Mouse (Mus musculus) bone marrow, adult 2 months (tissue): ENCODE results near the gene Hoxa7. TPM values are rescaled to one million over a fixed set of nuclear protein-coding genes. Genes with fewer than 3 reads are reported as not detected.

ENCODE experiments used
- H3K27ac ChIP-seq: fragments of 200-500 bp; 2 replicates; pipeline ENCODE4 v1.5.1; 2012; ENCODE audit warnings: low read depth, mild to moderate bottlenecking, control low read depth, inconsistent platforms, low read length; ENCODE audit not compliant: control insufficient read depth, poor library complexity, insufficient read depth
- H3K4me1 ChIP-seq: fragments of 200-500 bp; 2 replicates; pipeline ENCODE4 v1.6.1; 2011; ENCODE audit warnings: low read length; ENCODE audit not compliant: control insufficient read depth, insufficient read depth
- H3K4me3 ChIP-seq: fragments of 200-500 bp; replicated peaks from 2 replicates; pipeline ENCODE3; 2011; ENCODE audit warnings: mild to moderate bottlenecking, low read depth, low read length, control low read depth; ENCODE audit not compliant: control insufficient read depth
- CTCF ChIP-seq: fragments of 200-500 bp; IDR thresholded peaks from 2 replicates; pipeline ENCODE4 v1.5.1; 2011; ENCODE audit warnings: low read length, control low read depth; ENCODE audit not compliant: control insufficient read depth, insufficient read depth
- POLR2A ChIP-seq: fragments of 200-500 bp; IDR thresholded peaks from 2 replicates; pipeline ENCODE4 v1.6.1; 2011; ENCODE audit warnings: low read depth, mild to moderate bottlenecking, control low read depth, low read length, borderline replicate concordance; ENCODE audit not compliant: control insufficient read depth
- WGBS: fragments of 180-500 bp; shearing (Covaris S2); methylation state at CpG from one replicate; pipeline ENCODE4 v1.1.7; 2018; 5-methylcytosine and 5-hydroxymethylcytosine counted together
- polyA plus RNA-seq: library from polyadenylated mRNA; stranded (reverse); fragments of >200 nt; gene quantifications from 2 replicates; pipeline ENCODE4 v1.2.4, GENCODE M21; 2011; ENCODE audit warnings: low replicate concordance; ENCODE audit not compliant: missing spikeins, insufficient read depth, insufficient read length

Hoxa7 gene
- polyA plus RNA-seq, 1 experiment = 2.8 TPM

- no peak for TF ChIP-seq POLR2A
- TF ChIP-seq CTCF = no peak
- Histone ChIP-seq H3K4me3 (no peak overlapping the region), H3K27ac (no peak overlapping the region), H3K4me1 (no peaks in the 10 kb centered on the region)
- 26% methylated on average over 11 of the region's 11 CpGs for WGBS
These were observed 6.0 kb upstream of the Hoxa7 start for GRCm38 (mm10) chr6:52227470-52228222.

GRCm38 (mm10) chr6:52226569-52227257 is 5.1 kb upstream of the Hoxa7 start:
- TF ChIP-seq POLR2A (no peak), CTCF (no peak)
- no peak overlapping the region for H3K4me3 ChIP-seq
- no peak overlapping the region for H3K27ac ChIP-seq
- 3% methylated on average over 26 of the region's 26 CpGs for WGBS
- no peaks in the 10 kb centered on the region for H3K4me1 ChIP-seq

- H3K4me3 ChIP-seq = peak overlapping the region; percentile 34
- under 1% methylated on average over 69 of the region's 69 CpGs for WGBS
These were observed 4.2 kb upstream of the Hoxa7 start for GRCm38 (mm10) chr6:52225612-52226568.

GRCm38 (mm10) chr6:52224895-52225611 is 3.4 kb upstream of the Hoxa7 start:
- no peak for TF ChIP-seq POLR2A
- no peak for TF ChIP-seq CTCF
- Histone ChIP-seq H3K4me3 (peak overlapping the region; percentile 34), H3K27ac (no peak overlapping the region), H3K4me1 (no peaks in the 10 kb centered on the region)
- WGBS = under 1% methylated on average over 36 of the region's 36 CpGs

More at GRCm38 (mm10) chr6:52225612-52226568, 4.2 kb upstream of the Hoxa7 start:
- TF ChIP-seq CTCF (no peak), POLR2A (no peak)
- Histone ChIP-seq H3K27ac (peak overlapping the region; percentile 59), H3K4me1 (no peaks in the 10 kb centered on the region)

GRCm38 (mm10) chr6:52223939-52224760 is 2.5 kb upstream of the Hoxa7 start:
- no peak overlapping the region for H3K4me3 ChIP-seq
- H3K27ac ChIP-seq = no peak overlapping the region
- 5% methylated on average over 24 of the region's 24 CpGs for WGBS
- TF ChIP-seq POLR2A (no peak), CTCF (no peak)
- no peaks in the 10 kb centered on the region for H3K4me1 ChIP-seq

GRCm38 (mm10) chr6:52222729-52223128 is 1.1 kb upstream of the Hoxa7 start:
- Histone ChIP-seq H3K4me3 (no peak overlapping the region), H3K4me1 (no peaks in the 10 kb centered on the region), H3K27ac (no peak overlapping the region)
- TF ChIP-seq CTCF (no peak), POLR2A (no peak)
- WGBS = 17% methylated on average over 13 of the region's 13 CpGs

- H3K4me1 ChIP-seq = no peaks in the 10 kb centered on the region
- H3K4me3 ChIP-seq = no peak overlapping the region
- WGBS = 5% methylated on average over 21 of the region's 21 CpGs
- TF ChIP-seq CTCF (no peak), POLR2A (no peak)
- peak overlapping the region; percentile 18; the same call in 1 of the 2 replicates for H3K27ac ChIP-seq
These were observed 485 bp upstream of the Hoxa7 start for GRCm38 (mm10) chr6:52221993-52222685.
